Mouse (Mus musculus): ENCODE results near the gene Ric8b. TPM values are rescaled to one million over a fixed set of nuclear protein-coding genes. Genes with fewer than 3 reads are reported as not detected.

Ric8b gene
- polyA plus RNA-seq, 1 experiment, result 5.5 TPM

DNA sequence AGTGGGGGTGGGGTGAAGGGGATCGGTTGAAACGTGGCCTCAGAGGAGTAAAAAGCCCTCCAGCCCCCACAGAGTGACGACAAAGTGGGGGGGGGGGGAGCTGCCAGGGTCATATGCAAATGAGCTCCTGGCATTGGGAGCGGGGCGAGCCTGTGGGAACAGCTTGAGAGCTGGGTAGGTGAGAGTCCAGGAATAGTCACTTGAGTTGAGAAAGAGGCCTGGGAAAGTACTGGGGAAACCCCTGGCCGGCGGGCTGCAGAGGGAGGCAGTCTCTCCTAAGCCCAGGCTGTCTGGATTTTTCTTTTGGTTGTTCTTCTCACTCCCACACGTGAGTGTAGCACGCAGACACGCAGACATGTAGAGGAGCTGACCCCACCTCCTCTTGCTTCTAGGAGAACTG is 120.7 kb downstream of the Ric8b start:
- TF ChIP-seq CTCF (IDR thresholded peaks at IDR 0.05; ENCODE audit: extremely low read depth, insufficient read depth, insufficient read length, insufficient replicate concordance) (no peak), POLR2A (IDR thresholded peaks at IDR 0.05; ENCODE audit: low read depth, low read length) (no peak)
- WGBS, result 87% methylated on average over 10 of the region's 10 CpGs

DNA sequence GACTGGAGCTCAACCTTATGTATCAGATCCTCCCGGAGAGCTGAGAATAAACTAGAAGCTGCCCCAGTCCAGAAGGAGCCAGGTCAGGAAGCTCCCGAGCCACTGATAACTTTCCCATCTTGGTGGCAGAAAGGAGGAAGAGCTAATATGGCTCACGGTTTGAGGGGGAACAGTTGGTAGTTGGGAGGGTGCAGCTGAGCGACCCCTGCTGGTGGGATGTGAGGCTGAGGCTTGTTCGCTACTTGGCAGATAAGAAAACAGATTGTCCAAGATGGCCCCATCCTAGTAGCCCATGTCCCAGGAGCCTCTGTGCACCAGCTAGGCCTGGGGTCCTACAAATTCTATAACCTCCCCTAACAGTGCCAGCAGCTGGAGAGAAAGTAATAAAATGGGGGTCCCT is 121.4 kb downstream of the Ric8b start:
- no peaks in the 10 kb centered on the region for H3K36me3 ChIP-seq (ENCODE audit: control insufficient read depth, insufficient read depth, low read length)
- WGBS, result 89% methylated on average over 5 of the region's 5 CpGs
- no peak for DNase-seq (ENCODE audit: low read depth in 1 of 2, low spot score in 2 of 2)
- no peak overlapping the region for H3K4me3 ChIP-seq (ENCODE audit: extremely low read depth, insufficient read depth, insufficient read length)
- no peaks in the 10 kb centered on the region for H3K4me1 ChIP-seq (ENCODE audit: control insufficient read depth, insufficient read depth, insufficient read length)
- no peaks in the 10 kb centered on the region for H3K27me3 ChIP-seq (ENCODE audit: control insufficient read depth, insufficient read depth, low read length)
- TF ChIP-seq CTCF (IDR thresholded peaks at IDR 0.05; ENCODE audit: extremely low read depth, insufficient read depth, insufficient read length, insufficient replicate concordance), result no peak
- TF ChIP-seq POLR2A (IDR thresholded peaks at IDR 0.05; ENCODE audit: low read depth, low read length), result no peak
- no peak overlapping the region for H3K27ac ChIP-seq (ENCODE audit: insufficient read depth, low read length)

More for the DNA sequence above, 120.7 kb downstream of the Ric8b start:
- Histone ChIP-seq H3K4me3 (ENCODE audit: extremely low read depth, insufficient read depth, insufficient read length) (no peak overlapping the region), H3K27me3 (ENCODE audit: control insufficient read depth, insufficient read depth, low read length) (no peaks in the 10 kb centered on the region), H3K36me3 (ENCODE audit: control insufficient read depth, insufficient read depth, low read length) (no peaks in the 10 kb centered on the region), H3K27ac (ENCODE audit: insufficient read depth, low read length) (no peak overlapping the region), H3K4me1 (ENCODE audit: control insufficient read depth, insufficient read depth, insufficient read length) (no peaks in the 10 kb centered on the region)
- DNase-seq (ENCODE audit: low read depth in 1 of 2, low spot score in 2 of 2), result no peak

DNA sequence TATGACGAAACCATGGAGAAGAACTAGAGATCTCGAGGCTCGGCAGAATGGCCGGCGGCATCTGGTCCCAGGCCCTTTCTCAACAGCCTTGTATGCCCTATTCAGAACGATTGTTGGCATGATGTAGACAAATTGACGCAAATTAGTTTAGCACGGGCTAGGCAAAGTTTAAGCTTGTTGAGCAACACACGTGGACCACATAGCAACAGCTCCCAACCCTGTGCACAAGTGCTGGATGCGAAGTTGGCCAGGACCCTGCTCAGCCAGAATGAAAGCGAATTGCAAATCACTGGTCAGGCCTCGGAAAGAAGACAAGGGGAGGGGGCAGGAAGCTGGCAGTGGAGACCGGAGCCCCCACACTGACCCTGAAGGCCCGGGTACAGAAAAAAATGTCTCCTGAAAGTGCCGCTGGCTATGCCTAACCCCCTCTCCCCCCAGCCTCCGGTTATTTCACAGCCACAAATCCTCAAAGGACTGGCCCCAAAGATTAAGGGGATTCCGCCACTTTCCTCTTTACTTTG is 126.8 kb downstream of the Ric8b start:
- H3K27ac ChIP-seq (ENCODE audit: insufficient read depth, low read length), result no peak overlapping the region
- no peak for DNase-seq (ENCODE audit: low read depth in 1 of 2, low spot score in 2 of 2)
- H3K4me1 ChIP-seq (ENCODE audit: control insufficient read depth, insufficient read depth, insufficient read length), result no peaks in the 10 kb centered on the region
- no peaks in the 10 kb centered on the region for H3K27me3 ChIP-seq (ENCODE audit: control insufficient read depth, insufficient read depth, low read length)
- TF ChIP-seq POLR2A (IDR thresholded peaks at IDR 0.05; ENCODE audit: low read depth, low read length) (no peak), CTCF (IDR thresholded peaks at IDR 0.05; ENCODE audit: extremely low read depth, insufficient read depth, insufficient read length, insufficient replicate concordance) (no peak)
- no peak overlapping the region for H3K4me3 ChIP-seq (ENCODE audit: extremely low read depth, insufficient read depth, insufficient read length)
- H3K36me3 ChIP-seq (ENCODE audit: control insufficient read depth, insufficient read depth, low read length), result no peaks in the 10 kb centered on the region
- 70% methylated on average over 17 of the region's 17 CpGs for WGBS

DNA sequence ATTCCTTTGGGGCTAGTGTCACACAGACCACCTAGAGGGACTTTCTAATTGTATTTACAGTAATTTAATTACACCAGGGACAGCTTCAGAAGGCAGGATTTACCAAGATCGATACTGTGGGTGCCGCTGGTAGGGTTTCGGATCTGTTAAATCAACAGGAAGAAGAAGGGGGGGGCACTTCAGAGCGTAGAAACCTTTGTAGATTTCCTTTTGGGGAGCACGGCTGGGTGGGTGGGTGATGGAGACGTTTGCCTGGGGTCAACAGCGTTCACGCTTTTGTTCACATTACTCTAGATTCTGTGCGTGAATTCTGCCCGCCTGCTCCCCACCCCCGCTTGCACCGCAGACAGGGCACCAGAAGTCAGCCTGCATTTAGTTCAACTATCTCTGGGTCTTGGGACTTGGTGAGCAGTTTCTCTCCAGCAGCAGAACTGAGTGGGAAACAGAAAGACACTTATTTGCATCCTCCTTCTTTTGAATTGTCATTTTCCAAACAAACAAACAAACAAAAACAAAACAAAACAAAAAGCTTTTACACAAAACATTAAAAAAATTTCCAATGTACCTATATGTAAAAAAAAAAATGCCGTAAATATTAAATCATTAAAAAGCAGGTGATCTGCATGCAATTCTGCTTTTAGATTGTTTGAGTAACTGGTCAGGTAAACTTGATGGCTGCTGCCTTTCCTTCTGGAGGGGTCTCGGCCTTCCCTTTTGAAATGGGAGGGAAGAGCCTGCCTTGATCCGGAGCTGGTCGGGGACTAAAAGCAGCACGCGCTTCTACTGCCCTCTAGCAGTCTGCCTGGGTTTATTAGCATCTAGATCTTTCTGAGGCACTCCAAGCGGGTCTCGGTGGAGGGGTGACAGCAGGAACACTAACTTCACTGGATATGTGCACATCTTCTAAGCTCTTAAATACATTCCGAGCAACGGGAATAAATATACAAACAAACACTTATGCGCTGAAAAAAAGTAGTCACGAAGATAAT is 127.6 kb downstream of the Ric8b start:
- Histone ChIP-seq H3K4me3 (ENCODE audit: extremely low read depth, insufficient read depth, insufficient read length) (peak overlapping the region; percentile 20; the same call in 1 of the 2 replicates), H3K27ac (ENCODE audit: insufficient read depth, low read length) (no peak overlapping the region), H3K27me3 (ENCODE audit: control insufficient read depth, insufficient read depth, low read length) (no peaks in the 10 kb centered on the region), H3K36me3 (ENCODE audit: control insufficient read depth, insufficient read depth, low read length) (no peaks in the 10 kb centered on the region), H3K4me1 (ENCODE audit: control insufficient read depth, insufficient read depth, insufficient read length) (no peaks in the 10 kb centered on the region)
- WGBS, result 13% methylated on average over 24 of the region's 24 CpGs
- DNase-seq (ENCODE audit: low read depth in 1 of 2, low spot score in 2 of 2), result peak in 1 of 2 experiments; percentile 32
- TF ChIP-seq POLR2A (IDR thresholded peaks at IDR 0.05; ENCODE audit: low read depth, low read length) (no peak), CTCF (IDR thresholded peaks at IDR 0.05; ENCODE audit: extremely low read depth, insufficient read depth, insufficient read length, insufficient replicate concordance) (peak; percentile 48; the same call in 1 of the 2 replicates)

DNA sequence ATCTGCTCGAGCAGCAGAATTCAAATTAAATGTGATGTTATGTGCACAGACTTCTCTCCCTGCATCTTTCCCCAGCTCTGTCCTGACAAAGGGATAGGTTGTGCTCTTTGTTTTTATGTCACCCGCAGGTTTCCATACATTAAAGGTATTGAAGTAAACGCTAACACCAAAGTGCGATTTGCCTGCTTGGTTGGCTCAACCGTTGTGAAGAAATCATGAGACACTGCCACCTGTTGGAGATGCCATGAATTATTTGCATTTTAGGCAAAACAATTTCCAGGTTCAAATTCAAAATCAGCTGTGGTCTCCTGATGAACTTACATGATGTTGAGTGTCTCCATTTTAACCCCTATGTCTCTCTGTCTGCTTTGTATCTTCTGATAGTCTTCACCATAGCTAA is 129.2 kb downstream of the Ric8b start:
- H3K36me3 ChIP-seq (ENCODE audit: control insufficient read depth, insufficient read depth, low read length), result no peaks in the 10 kb centered on the region
- H3K27me3 ChIP-seq (ENCODE audit: control insufficient read depth, insufficient read depth, low read length), result no peaks in the 10 kb centered on the region
- H3K4me3 ChIP-seq (ENCODE audit: extremely low read depth, insufficient read depth, insufficient read length), result no peak overlapping the region
- peak in 1 of 2 experiments; percentile 18 for DNase-seq (ENCODE audit: low read depth in 1 of 2, low spot score in 2 of 2)
- H3K4me1 ChIP-seq (ENCODE audit: control insufficient read depth, insufficient read depth, insufficient read length), result no peaks in the 10 kb centered on the region
- no peak overlapping the region for H3K27ac ChIP-seq (ENCODE audit: insufficient read depth, low read length)
- TF ChIP-seq CTCF (IDR thresholded peaks at IDR 0.05; ENCODE audit: extremely low read depth, insufficient read depth, insufficient read length, insufficient replicate concordance), result peak; percentile 15; the same call in 1 of the 2 replicates
- TF ChIP-seq POLR2A (IDR thresholded peaks at IDR 0.05; ENCODE audit: low read depth, low read length), result no peak
- 33% methylated on average over 5 of the region's 5 CpGs for WGBS

DNA sequence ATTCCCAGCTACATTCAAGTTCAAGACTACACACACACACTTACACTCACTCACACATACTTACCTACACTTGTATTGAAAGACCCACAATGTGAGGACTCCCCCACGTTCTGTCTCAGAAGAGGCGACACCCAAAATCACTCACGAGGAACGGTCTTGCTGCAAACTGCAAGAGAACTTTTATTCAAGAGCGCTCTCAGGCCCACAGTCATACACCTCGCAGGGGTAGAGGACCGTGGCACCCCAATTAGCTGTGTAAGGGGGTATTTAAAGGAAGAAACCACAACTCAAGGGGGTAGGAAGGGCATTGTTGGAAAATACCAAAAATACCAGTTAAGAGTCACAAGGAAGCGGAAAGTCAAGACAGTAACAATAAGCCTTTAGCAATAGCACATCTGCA is 130.6 kb downstream of the Ric8b start:
- 96% methylated on average over 8 of the region's 8 CpGs for WGBS
- Histone ChIP-seq H3K4me1 (ENCODE audit: control insufficient read depth, insufficient read depth, insufficient read length) (no peaks in the 10 kb centered on the region), H3K4me3 (ENCODE audit: extremely low read depth, insufficient read depth, insufficient read length) (no peak overlapping the region), H3K36me3 (ENCODE audit: control insufficient read depth, insufficient read depth, low read length) (no peaks in the 10 kb centered on the region), H3K27ac (ENCODE audit: insufficient read depth, low read length) (no peak overlapping the region), H3K27me3 (ENCODE audit: control insufficient read depth, insufficient read depth, low read length) (no peaks in the 10 kb centered on the region)
- TF ChIP-seq CTCF (IDR thresholded peaks at IDR 0.05; ENCODE audit: extremely low read depth, insufficient read depth, insufficient read length, insufficient replicate concordance) (no peak), POLR2A (IDR thresholded peaks at IDR 0.05; ENCODE audit: low read depth, low read length) (no peak)
- no peak for DNase-seq (ENCODE audit: low read depth in 1 of 2, low spot score in 2 of 2)

Data from spleen, adult 2 months (tissue).